Mouse (Mus musculus): Measurements from ENCODE around the gene Anks1b. TPM values are rescaled to one million over a fixed set of nuclear protein-coding genes. Genes with fewer than 3 reads are reported as not detected.

Anks1b gene
- total and polyA plus RNA-seq, 2 experiments from 2014 or later, result 105 to 342 TPM

DNA sequence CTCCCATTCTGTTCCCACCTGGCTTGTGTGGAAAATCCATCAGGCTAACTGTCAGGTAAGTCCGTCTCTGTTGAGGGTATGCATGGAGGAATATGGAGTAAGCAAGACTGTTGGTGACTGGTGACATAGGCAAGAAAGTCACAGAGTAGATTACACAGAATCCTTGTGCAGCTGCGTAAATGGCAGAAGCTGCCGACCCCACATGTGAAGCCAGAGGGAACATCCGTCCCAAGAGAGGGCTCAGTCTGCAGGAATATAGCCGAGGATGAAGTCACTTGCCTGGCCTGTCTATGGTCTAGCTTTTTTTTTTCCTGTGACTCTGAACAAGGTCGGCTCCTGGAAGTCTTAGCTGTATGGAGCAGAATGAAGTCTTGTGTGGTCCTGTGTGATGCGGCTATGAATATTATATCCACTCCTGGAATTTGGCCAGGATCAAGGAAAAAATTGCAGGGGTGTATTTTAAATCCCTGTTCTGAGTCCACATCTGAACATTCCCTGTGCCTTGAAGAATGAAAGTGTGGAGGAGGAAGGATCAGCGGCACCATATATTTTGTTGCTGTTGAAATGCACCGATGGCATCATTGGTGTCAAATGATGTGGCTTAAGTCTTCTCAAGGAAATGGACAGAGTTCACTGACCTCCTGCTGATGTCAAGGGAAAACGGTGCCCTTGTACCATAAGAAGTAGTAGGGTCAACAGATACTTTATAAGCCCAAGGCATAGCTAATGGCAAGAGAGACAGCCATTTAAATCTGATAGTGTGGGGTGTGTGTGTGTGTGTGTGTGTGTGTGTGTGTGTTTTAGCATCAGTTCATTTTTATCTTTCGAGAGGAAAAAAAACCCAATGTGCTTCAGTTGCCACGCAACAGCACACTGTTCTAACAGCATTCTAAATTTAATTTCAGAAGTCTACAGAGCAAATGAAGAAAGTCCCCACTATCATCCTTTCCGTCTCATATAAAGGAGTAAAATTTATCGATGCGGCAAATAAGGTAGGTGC, 1067.5 kb downstream of the Anks1b start:
- no peak overlapping the region for H3K9ac ChIP-seq (replicated peaks; ENCODE audit: low read length, poor library complexity, severe bottlenecking)
- ATAC-seq (ENCODE audit: low FRiP score) (no peak), DNase-seq (ENCODE audit: low spot score) (no peak)
- peaks cover 13% of the 10 kb centered on the region for H3K36me3 ChIP-seq (ENCODE audit: insufficient read depth, low read length)
- 84% methylated on average over 15 of the region's 15 CpGs for WGBS
- H3K4me1 ChIP-seq (ENCODE audit: insufficient read depth, low read length), result no peaks in the 10 kb centered on the region
- H3K27me3 ChIP-seq (ENCODE audit: insufficient read depth, low read length), result no peaks in the 10 kb centered on the region
- no peak overlapping the region for H3K27ac ChIP-seq (ENCODE audit: low read depth, low read length)
- H3K9me3 ChIP-seq (ENCODE audit: low read length), result no peaks in the 10 kb centered on the region
- no peak overlapping the region for H3K4me2 ChIP-seq (ENCODE audit: low read depth, low read length, poor library complexity, severe bottlenecking)
- H3K4me3 ChIP-seq (ENCODE audit: low read depth, low read length), result no peak overlapping the region
- no peak for TF ChIP-seq CTCF (IDR thresholded peaks at IDR 0.05)

DNA sequence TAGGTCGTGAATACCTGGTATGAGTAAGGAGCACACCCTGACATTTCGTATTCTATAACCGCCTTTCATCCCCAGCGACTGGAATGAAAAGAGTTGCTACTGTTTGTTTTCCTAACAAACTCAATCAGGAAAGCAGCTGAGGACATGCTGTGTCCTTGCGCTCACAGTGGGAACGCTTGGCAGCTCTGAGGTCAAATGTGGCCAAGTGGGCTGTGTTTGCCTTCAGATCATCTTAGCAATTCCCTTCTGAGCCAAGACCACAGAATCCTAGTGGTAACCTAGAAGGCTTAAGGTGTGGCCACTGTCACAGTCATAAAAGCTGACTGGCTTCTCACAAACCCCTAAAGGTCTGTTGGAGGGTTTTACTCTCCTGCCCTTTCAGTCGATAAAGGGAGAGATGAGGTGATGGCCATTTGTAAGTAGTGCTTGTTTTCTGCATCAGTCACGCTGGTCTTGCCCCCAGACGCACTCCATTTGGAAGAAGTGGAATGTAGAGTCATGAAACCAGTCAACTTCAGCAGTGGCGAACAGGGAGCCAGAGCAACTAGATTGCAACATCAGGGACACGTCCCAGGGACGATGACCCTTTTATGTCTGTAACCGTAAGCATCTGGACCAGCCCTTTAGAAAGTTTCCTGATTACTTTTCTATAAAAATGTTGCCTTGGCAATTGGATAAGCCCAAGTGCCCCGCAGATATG, 1068.8 kb downstream of the Anks1b start:
- Histone ChIP-seq H3K27me3 (ENCODE audit: insufficient read depth, low read length) (no peaks in the 10 kb centered on the region), H3K4me1 (ENCODE audit: insufficient read depth, low read length) (no peaks in the 10 kb centered on the region), H3K27ac (ENCODE audit: low read depth, low read length) (no peak overlapping the region), H3K4me2 (ENCODE audit: low read depth, low read length, poor library complexity, severe bottlenecking) (no peak overlapping the region), H3K9me3 (ENCODE audit: low read length) (no peaks in the 10 kb centered on the region), H3K4me3 (ENCODE audit: low read depth, low read length) (no peak overlapping the region), H3K9ac (replicated peaks; ENCODE audit: low read length, poor library complexity, severe bottlenecking) (no peak overlapping the region), H3K36me3 (ENCODE audit: insufficient read depth, low read length) (peaks cover 20% of the 10 kb centered on the region)
- 86% methylated on average over 14 of the region's 14 CpGs for WGBS
- DNase-seq (ENCODE audit: low spot score), result no peak
- no peak for TF ChIP-seq CTCF (IDR thresholded peaks at IDR 0.05)
- ATAC-seq (ENCODE audit: low FRiP score), result no peak

DNA sequence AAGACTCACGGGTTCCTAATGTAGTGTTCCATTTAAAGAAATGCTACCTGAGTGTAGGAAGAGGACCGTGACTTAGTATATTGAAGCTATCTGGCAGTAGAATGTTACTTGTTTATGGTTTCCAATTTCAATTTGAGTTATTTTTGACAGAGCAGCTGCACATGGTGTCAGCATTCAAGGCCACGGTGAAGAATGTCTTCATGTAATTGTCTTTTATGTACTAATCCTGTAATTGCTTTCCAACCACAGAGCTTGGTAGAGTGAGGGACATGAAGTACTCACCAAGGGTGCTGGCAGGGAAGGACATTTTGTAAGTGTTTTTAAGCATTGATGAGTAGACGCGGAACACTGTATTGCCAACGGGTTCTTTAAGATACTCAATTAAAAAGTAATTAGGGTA, 1073.7 kb downstream of the Anks1b start:
- no peak overlapping the region for H3K9ac ChIP-seq (replicated peaks; ENCODE audit: low read length, poor library complexity, severe bottlenecking)
- no peak for TF ChIP-seq CTCF (IDR thresholded peaks at IDR 0.05)
- H3K9me3 ChIP-seq (ENCODE audit: low read length), result no peaks in the 10 kb centered on the region
- no peak overlapping the region for H3K4me3 ChIP-seq (ENCODE audit: low read depth, low read length)
- ATAC-seq (ENCODE audit: low FRiP score) (no peak), DNase-seq (ENCODE audit: low spot score) (no peak)
- WGBS, result 79% methylated on average over 6 of the region's 6 CpGs
- H3K4me1 ChIP-seq (ENCODE audit: insufficient read depth, low read length), result no peaks in the 10 kb centered on the region
- no peaks in the 10 kb centered on the region for H3K27me3 ChIP-seq (ENCODE audit: insufficient read depth, low read length)
- H3K36me3 ChIP-seq (ENCODE audit: insufficient read depth, low read length), result peaks cover 16% of the 10 kb centered on the region
- no peak overlapping the region for H3K27ac ChIP-seq (ENCODE audit: low read depth, low read length)
- H3K4me2 ChIP-seq (ENCODE audit: low read depth, low read length, poor library complexity, severe bottlenecking), result no peak overlapping the region

DNA sequence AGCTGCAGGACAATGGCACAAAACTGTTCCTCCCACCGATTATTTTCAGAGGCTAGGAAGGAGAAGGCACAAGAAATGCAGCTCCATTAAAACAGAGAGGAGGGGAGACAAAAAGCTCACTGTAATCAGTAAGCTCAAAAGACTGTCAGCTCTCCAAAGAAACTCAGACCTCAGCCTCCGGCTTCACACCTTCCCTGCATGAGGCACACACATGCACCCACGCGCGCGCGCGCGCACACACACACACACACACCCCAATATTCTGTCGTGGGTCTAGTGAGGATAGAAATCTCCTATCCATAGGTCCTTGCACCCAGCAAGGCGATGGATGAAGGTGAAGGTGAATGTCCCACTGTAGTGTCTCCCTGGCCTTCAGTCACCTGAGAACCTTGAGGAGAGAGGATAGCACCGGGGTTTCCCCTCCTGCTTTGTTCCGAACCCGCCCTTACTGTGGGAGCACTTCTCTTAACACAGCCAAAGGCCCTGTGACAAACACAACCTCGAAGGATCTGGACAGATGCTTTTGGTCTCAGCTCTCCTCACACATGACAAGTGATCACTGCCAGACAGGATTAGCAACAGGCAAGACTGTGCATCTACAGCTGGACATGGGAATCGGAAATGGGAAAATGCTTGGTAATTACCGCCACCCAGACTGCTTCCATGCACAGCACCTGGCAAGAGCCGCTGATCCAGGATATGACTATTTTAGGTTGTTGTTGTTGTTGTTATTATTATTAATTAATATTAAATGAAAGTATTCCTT, 1074.5 kb downstream of the Anks1b start:
- 87% methylated on average over 18 of the region's 18 CpGs for WGBS
- TF ChIP-seq CTCF (IDR thresholded peaks at IDR 0.05), result no peak

DNA sequence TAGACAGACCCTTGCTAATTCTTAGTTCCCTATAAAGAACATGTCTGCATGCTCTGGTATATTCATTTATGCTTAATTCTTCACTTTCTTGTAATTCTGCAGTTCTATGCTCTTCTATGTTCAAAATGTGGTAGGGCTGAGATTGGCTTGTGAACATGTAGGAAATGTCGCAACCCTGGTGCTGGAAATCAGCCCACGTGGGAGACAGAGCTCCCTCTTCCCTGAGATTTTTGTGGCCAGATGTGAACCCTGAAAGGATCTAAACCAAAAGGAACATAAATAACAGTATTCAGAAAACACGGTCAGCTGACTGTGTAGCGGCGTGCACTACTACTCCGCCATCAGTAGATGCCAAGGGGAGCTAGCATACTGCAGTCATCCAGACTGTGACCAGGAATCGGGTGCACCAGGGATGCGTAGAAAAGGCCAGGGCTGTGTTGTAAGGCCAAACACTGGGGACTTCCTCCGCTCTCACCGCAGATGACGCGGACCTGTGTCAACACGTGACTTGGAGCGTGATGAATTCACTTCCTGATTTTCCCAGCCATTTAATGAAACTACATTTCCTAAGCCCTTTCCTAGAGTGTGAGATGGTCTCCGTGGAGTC, 1079.9 kb downstream of the Anks1b start:
- H3K9me3 ChIP-seq (ENCODE audit: low read length), result no peaks in the 10 kb centered on the region
- H3K9ac ChIP-seq (replicated peaks; ENCODE audit: low read length, poor library complexity, severe bottlenecking), result no peak overlapping the region
- DNase-seq (ENCODE audit: low spot score) (no peak), ATAC-seq (ENCODE audit: low FRiP score) (no peak)
- H3K4me2 ChIP-seq (ENCODE audit: low read depth, low read length, poor library complexity, severe bottlenecking), result no peak overlapping the region
- H3K4me1 ChIP-seq (ENCODE audit: insufficient read depth, low read length), result no peaks in the 10 kb centered on the region
- H3K4me3 ChIP-seq (ENCODE audit: low read depth, low read length), result no peak overlapping the region
- 92% methylated on average over 15 of the region's 15 CpGs for WGBS
- H3K27me3 ChIP-seq (ENCODE audit: insufficient read depth, low read length), result no peaks in the 10 kb centered on the region
- H3K27ac ChIP-seq (ENCODE audit: low read depth, low read length), result no peak overlapping the region
- TF ChIP-seq CTCF (IDR thresholded peaks at IDR 0.05), result no peak
- peaks cover 7% of the 10 kb centered on the region; the same call in 1 of the 2 replicates for H3K36me3 ChIP-seq (ENCODE audit: insufficient read depth, low read length)

More for the DNA sequence above, 1074.5 kb downstream of the Anks1b start:
- no peaks in the 10 kb centered on the region for H3K9me3 ChIP-seq (ENCODE audit: low read length)
- no peak overlapping the region for H3K4me2 ChIP-seq (ENCODE audit: low read depth, low read length, poor library complexity, severe bottlenecking)
- peaks cover 10% of the 10 kb centered on the region for H3K36me3 ChIP-seq (ENCODE audit: insufficient read depth, low read length)
- no peak; the same call in 1 of the 2 replicates for ATAC-seq (ENCODE audit: low FRiP score)
- no peak overlapping the region for H3K4me3 ChIP-seq (ENCODE audit: low read depth, low read length)
- no peak overlapping the region for H3K27ac ChIP-seq (ENCODE audit: low read depth, low read length)
- H3K27me3 ChIP-seq (ENCODE audit: insufficient read depth, low read length), result no peaks in the 10 kb centered on the region
- H3K4me1 ChIP-seq (ENCODE audit: insufficient read depth, low read length), result no peaks in the 10 kb centered on the region
- H3K9ac ChIP-seq (replicated peaks; ENCODE audit: low read length, poor library complexity, severe bottlenecking), result no peak overlapping the region
- DNase-seq (ENCODE audit: low spot score), result no peak

All from midbrain, postnatal 0 days (tissue).